Mouse (Mus musculus) heart, postnatal 0 days (tissue): ENCODE measurements around the gene Fbln1. TPM values are rescaled to one million over a fixed set of nuclear protein-coding genes. Genes with fewer than 3 reads are reported as not detected.
A peak's percentile ranks its signal among the peaks of the same experiment; 100 is the strongest.

Source experiments
- ATAC-seq: fragments of 200-750 bp; cut with Nextera tagmentation; 2 replicates; pipeline ENCODE4 v1.8.0; 2017; ENCODE audit warnings: low read depth, moderate number of reproducible peaks, moderate library complexity; ENCODE audit not compliant: insufficient read depth
- DNase-seq: peaks from one replicate; pipeline ENCODE4 v3.0.0-alpha.2; 2016; ENCODE audit warnings: low spot score
- H3K27ac ChIP-seq: fragments of 300-500 bp; sonication (generic); 2 replicates; pipeline ENCODE4 v1.5.1; 2014; ENCODE audit warnings: low read depth, mild to moderate bottlenecking
- H3K27me3 ChIP-seq: fragments of 300-500 bp; sonication (generic); 2 replicates; pipeline ENCODE4 v1.6.1; 2014; ENCODE audit warnings: low read length, mixed read lengths; ENCODE audit not compliant: control insufficient read depth, insufficient read depth
- H3K36me3 ChIP-seq: fragments of 300-500 bp; sonication (generic); replicated peaks from 2 replicates; pipeline ENCODE4 v1.6.1; 2014; ENCODE audit warnings: low read length, mixed read lengths; ENCODE audit not compliant: control insufficient read depth, insufficient read depth
- H3K4me1 ChIP-seq: fragments of 300-500 bp; sonication (generic); 2 replicates; pipeline ENCODE4 v1.6.1; 2014; ENCODE audit warnings: antibody characterized with exemption; ENCODE audit not compliant: control insufficient read depth, insufficient read depth
- H3K4me2 ChIP-seq: fragments of 300-500 bp; sonication (generic); 2 replicates; pipeline ENCODE4 v1.6.1; 2014; ENCODE audit warnings: low read depth, mild to moderate bottlenecking, low read length, moderate library complexity
- H3K4me3 ChIP-seq: fragments of 300-500 bp; sonication (generic); 2 replicates; pipeline ENCODE4 v1.5.1; 2014; ENCODE audit warnings: low read depth, low read length
- H3K9ac ChIP-seq: fragments of 300-500 bp; sonication (generic); replicated peaks from 2 replicates; pipeline ENCODE4 v1.6.1; 2014; ENCODE audit warnings: low read depth, low read length, mixed read lengths
- H3K9me3 ChIP-seq: fragments of 300-500 bp; sonication (generic); replicated peaks from 2 replicates; pipeline ENCODE4 v1.6.1; 2016; ENCODE audit warnings: low read length; ENCODE audit not compliant: control insufficient read depth
- CTCF ChIP-seq: IDR thresholded peaks from 2 replicates; pipeline ENCODE4 v1.5.1; 2016; ENCODE audit warnings: antibody characterized with exemption, control low read depth, low read depth
- EP300 ChIP-seq: IDR thresholded peaks from 2 replicates; pipeline ENCODE4 v1.6.1; 2016; ENCODE audit warnings: antibody characterized with exemption, low read depth
- WGBS: fragments of 180-500 bp; shearing (Covaris S2); extraction: QIAGEN DNeasy Blood & Tissue Kit; methylation state at CpG from one replicate; pipeline ENCODE4 v1.1.7; 2014; 5-methylcytosine and 5-hydroxymethylcytosine counted together
- polyA plus RNA-seq: library from polyadenylated mRNA; unstranded; fragments of >200 nt; fragmentation: Nextera tagmentation; extraction: Ambion mirVana; gene quantifications from 2 replicates; pipeline ENCODE4 v1.2.1, GENCODE M21; 2015
- total RNA-seq: library from RNA; depleted of rRNA; stranded (reverse); fragments of >200 nt; gene quantifications from 2 replicates; pipeline ENCODE4 v1.2.3, GENCODE M21; 2014; ENCODE audit warnings: low replicate concordance; rRNA removed

Gene Fbln1
- total RNA-seq (81.1 and 85.9 TPM in 2 replicates), polyA plus RNA-seq (52.9 and 62.6 TPM in 2 replicates)

DNA sequence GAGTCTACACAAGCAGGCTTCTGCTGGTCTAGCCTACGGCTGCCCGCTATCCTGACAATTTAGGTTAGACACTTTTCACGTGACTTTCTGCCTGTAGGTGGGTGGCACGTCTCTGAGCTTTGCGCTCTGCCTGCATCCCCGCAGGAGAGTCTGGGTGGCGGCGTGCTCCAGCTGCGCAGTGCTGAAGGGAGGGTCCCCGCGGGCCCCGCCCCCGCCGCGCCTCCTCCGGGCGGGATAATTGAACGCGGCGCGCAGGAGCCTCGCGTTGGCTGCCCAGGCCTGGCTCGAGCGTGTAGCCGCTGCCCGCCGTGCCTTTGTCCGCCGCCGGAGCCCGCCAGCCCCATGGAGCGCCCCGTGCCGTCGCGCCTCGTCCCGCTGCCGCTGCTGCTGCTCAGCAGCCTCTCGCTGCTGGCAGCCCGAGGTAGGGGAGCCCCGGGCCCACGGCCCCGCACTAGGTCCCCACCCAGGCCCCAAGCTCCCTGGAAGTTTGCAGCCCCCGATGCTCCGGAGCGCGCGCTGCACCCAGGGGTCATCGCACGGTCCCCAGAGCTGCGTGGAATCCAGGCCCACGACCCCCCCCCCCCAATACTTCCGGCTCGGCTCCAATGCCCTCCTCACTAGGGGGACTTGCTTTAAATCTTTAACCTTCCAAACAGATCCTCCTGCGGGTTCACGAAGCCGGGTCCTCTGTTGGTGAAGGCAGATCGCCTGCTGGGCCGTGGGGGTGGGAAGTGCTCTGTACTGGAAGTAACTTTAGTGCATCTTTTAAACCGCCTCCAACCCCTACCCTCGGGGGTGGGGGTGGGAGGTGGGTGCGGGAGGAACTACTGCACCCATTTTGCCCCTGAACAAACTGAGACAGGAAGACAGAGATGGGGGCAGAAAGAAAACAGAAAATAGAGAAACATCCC is at the start of gene Fbln1:
Gene Fbln1, plus strand, starts transcription at position 158 of the 911 bp plus-strand sequence.
- H3K9ac ChIP-seq, result peak within 1 kb of the TSS; percentile 52; the same call in 1 of the 2 replicates
- peak; percentile 70 for DNase-seq
- no peak for TF ChIP-seq EP300
- no peak for TF ChIP-seq CTCF

DNA sequence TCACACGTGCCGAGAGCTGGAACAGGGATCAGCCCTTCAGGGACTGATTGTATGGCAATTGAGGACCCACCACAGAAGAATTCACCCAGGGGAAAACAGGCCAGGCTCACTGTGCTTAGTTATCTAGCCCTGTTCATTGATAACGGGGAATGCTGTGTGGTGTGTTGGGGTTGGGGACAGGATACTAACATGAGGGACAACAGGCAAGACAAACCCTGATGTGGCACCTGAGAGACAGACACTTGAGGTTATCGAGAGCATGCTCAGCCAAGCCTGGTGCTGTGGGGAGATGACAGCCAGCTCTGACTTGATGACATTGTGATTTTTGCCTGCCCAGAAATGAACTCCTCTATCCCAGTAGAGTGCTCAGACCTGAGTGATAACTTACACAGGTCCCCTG is 49.6 kb upstream of the Fbln1 start:
- Histone ChIP-seq H3K9me3 (no peaks in the 10 kb centered on the region), H3K9ac (no peak overlapping the region), H3K4me1 (peaks cover 26% of the 10 kb centered on the region), H3K4me3 (no peak overlapping the region), H3K27me3 (peaks cover 34% of the 10 kb centered on the region), H3K36me3 (no peaks in the 10 kb centered on the region), H3K4me2 (peak overlapping the region; percentile 16), H3K27ac (peak overlapping the region; percentile 66; the same call in 1 of the 2 replicates)
- ATAC-seq (peak; percentile 70), DNase-seq (peak; percentile 42)
- TF ChIP-seq EP300 (no peak), CTCF (no peak)
- WGBS, result 11% methylated on average over 4 of the region's 4 CpGs

More for the DNA sequence above, at the start of gene Fbln1:
- Histone ChIP-seq H3K36me3 (no peaks in the 10 kb centered on the region), H3K27me3 (peaks cover 33% of the 10 kb centered on the region), H3K4me2 (peak within 1 kb of the TSS; percentile 90), H3K9me3 (0 out of 2 replicates have a peak, but pooled peaks cover 3% of the 10 kb centered on the region), H3K27ac (no peak within 1 kb of the TSS), H3K4me3 (peak within 1 kb of the TSS; percentile 51), H3K4me1 (peaks cover 7% of the 10 kb centered on the region; the same call in 1 of the 2 replicates)
- WGBS, result 2% methylated on average over 64 of the region's 64 CpGs
- ATAC-seq, result peak; percentile 79

DNA sequence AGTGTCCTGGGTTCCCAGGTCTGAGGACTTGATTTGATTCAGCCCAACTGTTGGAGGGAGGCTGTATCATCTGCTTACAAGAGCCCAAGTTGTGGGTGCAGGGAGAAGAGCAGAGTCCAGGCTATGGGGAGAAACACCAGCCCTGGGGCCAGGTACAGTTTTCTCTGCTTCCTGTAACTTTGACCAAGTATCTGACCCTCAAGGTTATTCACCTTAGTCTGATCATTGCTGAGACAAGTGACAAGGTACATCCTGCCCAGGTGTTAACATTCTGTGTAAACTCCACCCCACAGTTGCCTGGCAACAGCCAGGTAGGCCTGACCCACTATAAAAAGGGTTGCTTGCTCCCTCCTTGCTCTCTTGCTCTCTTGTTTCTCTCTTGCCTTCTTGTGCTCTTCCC is 44.3 kb upstream of the Fbln1 start:
- Histone ChIP-seq H3K4me3 (no peak overlapping the region), H3K27me3 (peaks cover 46% of the 10 kb centered on the region), H3K4me1 (0 out of 2 replicates have a peak, but pooled peaks cover 10% of the 10 kb centered on the region), H3K9me3 (no peaks in the 10 kb centered on the region), H3K27ac (no peak overlapping the region), H3K4me2 (no peak overlapping the region), H3K9ac (no peak overlapping the region), H3K36me3 (no peaks in the 10 kb centered on the region)
- TF ChIP-seq CTCF, result no peak
- no peak for TF ChIP-seq EP300
- DNase-seq (no peak), ATAC-seq (no peak)

DNA sequence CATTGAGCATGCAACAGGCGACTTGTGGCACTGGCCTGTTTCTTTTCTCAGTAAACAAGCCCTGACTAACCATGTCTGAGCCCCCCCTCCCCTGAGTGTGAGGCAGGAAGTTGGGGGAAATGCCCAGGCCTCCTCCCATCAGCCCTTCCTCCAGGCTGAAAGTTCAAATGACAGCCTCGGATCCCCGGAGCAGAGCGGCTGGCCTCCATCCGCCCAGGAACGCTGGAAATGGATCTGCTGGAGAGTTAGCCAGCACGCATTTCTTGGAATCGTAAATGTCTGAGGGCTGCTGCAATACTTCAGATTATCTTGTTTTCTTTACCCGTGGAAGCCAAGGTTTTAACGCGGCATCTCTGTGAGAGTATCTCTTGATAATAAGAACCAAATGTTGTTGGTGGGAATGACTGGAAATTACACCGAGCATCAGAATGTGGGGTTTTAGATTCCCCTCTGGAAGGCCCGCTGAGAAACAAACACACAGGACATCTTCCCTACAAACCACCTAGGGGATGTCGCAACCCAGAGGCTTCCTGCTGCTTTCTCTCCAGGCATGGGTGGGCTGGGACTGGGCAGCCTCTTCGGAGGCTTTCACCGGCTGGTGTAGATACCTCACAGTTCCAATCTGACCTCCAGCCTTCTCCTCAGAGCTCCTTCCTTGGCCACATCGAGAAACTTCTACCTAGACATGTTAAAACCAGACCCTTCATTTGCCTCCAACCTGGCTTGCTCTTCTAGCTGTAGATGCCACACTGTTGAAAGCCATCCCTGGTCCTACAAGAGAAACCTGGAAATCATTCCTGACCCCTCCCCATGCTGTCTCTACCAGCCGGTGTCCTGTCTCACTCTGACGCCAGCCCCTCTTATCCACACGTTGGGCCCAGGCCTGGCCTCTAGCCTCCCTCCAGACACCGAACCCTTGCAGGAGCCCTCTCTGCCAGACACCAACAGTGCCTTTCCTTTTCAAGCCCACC is 42.8 kb upstream of the Fbln1 start:
- H3K27ac ChIP-seq, result 0 out of 2 replicates have a peak overlapping the region, but pooled peaks have one; percentile 20
- 0 out of 2 replicates have a peak, but pooled peaks cover 8% of the 10 kb centered on the region for H3K4me1 ChIP-seq
- DNase-seq (peak; percentile 25), ATAC-seq (peak; percentile 20; the same call in 1 of the 2 replicates)
- TF ChIP-seq EP300, result no peak
- no peak for TF ChIP-seq CTCF
- no peaks in the 10 kb centered on the region for H3K9me3 ChIP-seq
- H3K27me3 ChIP-seq, result peaks cover 50% of the 10 kb centered on the region
- H3K4me3 ChIP-seq, result no peak overlapping the region
- WGBS, result 43% methylated on average over 21 of the region's 21 CpGs
- H3K9ac ChIP-seq, result no peak overlapping the region
- no peaks in the 10 kb centered on the region for H3K36me3 ChIP-seq
- H3K4me2 ChIP-seq, result no peak overlapping the region

DNA sequence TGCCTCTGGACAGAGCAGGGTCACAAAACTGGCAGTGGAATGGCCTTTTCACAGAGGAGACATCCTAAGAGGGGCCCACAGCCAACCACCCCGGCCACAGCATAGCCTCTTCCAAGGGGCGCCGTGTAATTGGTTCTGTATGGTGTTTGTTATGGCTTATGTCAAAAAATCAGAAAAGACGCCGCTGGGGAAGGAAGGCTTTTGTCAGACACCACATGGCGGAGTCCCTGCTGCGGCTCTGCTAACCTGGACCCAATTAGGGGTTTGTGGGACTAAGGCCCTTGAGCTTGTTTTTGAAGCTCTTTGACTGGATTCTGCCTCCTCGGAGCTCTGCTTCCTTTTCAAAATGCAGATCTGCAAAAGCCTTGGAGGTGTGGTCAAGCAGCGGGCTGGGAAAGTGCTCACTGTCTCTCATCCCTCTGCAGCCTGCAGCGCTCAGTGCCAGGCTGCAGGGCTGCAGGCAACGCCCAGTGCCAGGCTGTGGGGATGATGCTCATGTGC is 39.3 kb upstream of the Fbln1 start:
- H3K27ac ChIP-seq, result no peak overlapping the region
- 63% methylated on average over 11 of the region's 11 CpGs for WGBS
- ATAC-seq, result no peak

More for the DNA sequence above, 39.3 kb upstream of the Fbln1 start:
- H3K9me3 ChIP-seq, result no peaks in the 10 kb centered on the region
- H3K4me3 ChIP-seq, result no peak overlapping the region
- no peaks in the 10 kb centered on the region for H3K36me3 ChIP-seq
- DNase-seq, result no peak
- H3K4me1 ChIP-seq, result 0 out of 2 replicates have a peak, but pooled peaks cover 8% of the 10 kb centered on the region
- peaks cover 38% of the 10 kb centered on the region for H3K27me3 ChIP-seq
- no peak overlapping the region for H3K4me2 ChIP-seq
- no peak overlapping the region for H3K9ac ChIP-seq
- TF ChIP-seq EP300 (no peak), CTCF (no peak)
